Mouse (Mus musculus) thymus, postnatal 0 days (tissue): ENCODE measurements around the gene Rhbdf2. TPM values are rescaled to one million over a fixed set of nuclear protein-coding genes. Genes with fewer than 3 reads are reported as not detected.
"Not testable (repeated sequence)": the region's sequence is repeated elsewhere in the genome, so short reads cannot be mapped to it uniquely, and the experiment has no call there.

Experiments
- DNase-seq: peaks from one replicate; pipeline ENCODE4 v3.0.0-alpha.2; 2015; ENCODE audit warnings: low spot score
- polyA plus RNA-seq: library from polyadenylated mRNA; unstranded; fragments of >200 nt; fragmentation: Nextera tagmentation; extraction: Ambion mirVana; gene quantifications from 2 replicates; pipeline ENCODE4 v1.2.1, GENCODE M21; 2015

The Rhbdf2 gene
- polyA plus RNA-seq, 1 experiment from 2014 or later, result 8.8 TPM

GRCm38 (mm10) chr11:116644225-116645112 is 17.6 kb upstream of the Rhbdf2 start:
- DNase-seq, result no peak

- DNase-seq, result no peak
These were observed 16.9 kb upstream of the Rhbdf2 start for GRCm38 (mm10) chr11:116643579-116644224.

- DNase-seq, result peak; percentile 81
These were observed 16.1 kb upstream of the Rhbdf2 start for GRCm38 (mm10) chr11:116642681-116643578.

GRCm38 (mm10) chr11:116641731-116642130 is 14.9 kb upstream of the Rhbdf2 start:
- DNase-seq, result no peak

- peak; percentile 46 for DNase-seq
These were observed 14.3 kb upstream of the Rhbdf2 start for GRCm38 (mm10) chr11:116641168-116641567.

GRCm38 (mm10) chr11:116636607-116637006 is 9.8 kb upstream of the Rhbdf2 start:
- not testable (repeated sequence) for DNase-seq

GRCm38 (mm10) chr11:116632962-116633361 is 6.1 kb upstream of the Rhbdf2 start:
- DNase-seq, result no peak

GRCm38 (mm10) chr11:116630171-116630965 is 3.5 kb upstream of the Rhbdf2 start:
- DNase-seq, result no peak

- no peak for DNase-seq
These were observed 2.7 kb upstream of the Rhbdf2 start for GRCm38 (mm10) chr11:116629472-116629871.

- DNase-seq, result peak; percentile 88
These were observed 1.9 kb upstream of the Rhbdf2 start for GRCm38 (mm10) chr11:116628712-116629111.

GRCm38 (mm10) chr11:116627072-116628020 is 527 bp upstream of the Rhbdf2 start:
- DNase-seq, result no peak

GRCm38 (mm10) chr11:116625081-116626000 is 1.5 kb downstream of the Rhbdf2 start:
- peak; percentile 68 for DNase-seq

GRCm38 (mm10) chr11:116624131-116624832 is 2.5 kb downstream of the Rhbdf2 start:
- DNase-seq, result peak; percentile 85

GRCm38 (mm10) chr11:116623281-116624124 is 3.3 kb downstream of the Rhbdf2 start:
- peak; percentile 18 for DNase-seq

- no peak for DNase-seq
These were observed 5.5 kb downstream of the Rhbdf2 start for GRCm38 (mm10) chr11:116621258-116621704.

- DNase-seq, result no peak
These were observed 6.1 kb downstream of the Rhbdf2 start for GRCm38 (mm10) chr11:116620559-116621253.
